In the genomic region with DNA sequence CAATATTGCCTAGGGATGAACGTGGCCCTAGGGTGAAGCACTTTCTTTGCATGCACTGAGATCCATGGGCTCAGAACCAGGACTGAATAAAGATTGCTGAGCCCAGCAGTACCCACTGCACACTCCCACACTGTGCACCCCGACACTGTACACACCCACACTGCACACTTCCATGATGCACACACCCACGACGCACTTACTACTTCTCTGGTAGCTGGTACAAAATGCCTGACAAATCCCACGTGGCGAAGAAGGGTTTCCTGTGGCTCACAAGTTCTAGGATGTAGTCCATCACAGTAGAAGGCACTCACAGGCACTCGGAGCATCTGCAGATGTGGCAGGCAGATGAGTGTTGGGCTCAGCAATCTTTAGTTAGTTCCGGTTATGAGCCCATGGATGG, we compare ENCODE assay signal across 19 mouse cellular contexts. TPM values are rescaled to one million over a fixed set of nuclear protein-coding genes. Genes with fewer than 3 reads are reported as not detected.
"Had no signal": no experiment of that assay in that cellular context is flagged by ENCODE, and none has a peak within 500 bp of the region (broad histone marks: within the 10 kb centered on the region; RNA-seq: fewer than 3 reads in every experiment).

No protein-coding gene starts in this region.

- H3K9ac ChIP-seq: liver, embryonic 13.5 days; liver, embryonic 15.5 days; liver, postnatal 0 days; lung, embryonic 15.5 days; midbrain, embryonic 12.5 days; midbrain, embryonic 15.5 days; neural tube, embryonic 12.5 days; stomach, embryonic 15.5 days had no signal

- ATAC-seq: liver, postnatal 0 days; lung, postnatal 0 days; midbrain, embryonic 15.5 days had no signal

- H3K27me3 ChIP-seq: midbrain, embryonic 15.5 days had no signal

- H3K9me3 ChIP-seq: liver, embryonic 13.5 days; liver, embryonic 15.5 days; lung, embryonic 15.5 days; megakaryocyte, embryonic 14.5 days; midbrain, embryonic 12.5 days; midbrain, embryonic 15.5 days; neural tube, embryonic 12.5 days; stomach, embryonic 15.5 days had no signal

- H3K4me3 ChIP-seq: liver, embryonic 13.5 days; liver, embryonic 15.5 days; lung, embryonic 15.5 days; megakaryocyte, embryonic 14.5 days; midbrain, embryonic 12.5 days; midbrain, embryonic 15.5 days; neural tube, embryonic 12.5 days; stomach, embryonic 15.5 days had no signal

- H3K27ac ChIP-seq: liver, embryonic 13.5 days; liver, embryonic 15.5 days; lung, embryonic 15.5 days; macrophage; midbrain, embryonic 12.5 days; midbrain, embryonic 15.5 days; neural tube, embryonic 12.5 days; stomach, embryonic 15.5 days; stomach, postnatal 0 days had no signal

- DNase-seq: liver, embryonic 13.5 days; liver, postnatal 0 days; lung, adult 2 months; lung, postnatal 14 days; lung, postnatal 36 days; thymus, adult 18-20 months; thymus, postnatal 14 days; thymus, postnatal 36 days had no signal

- H3K36me3 ChIP-seq: liver, embryonic 13.5 days; liver, embryonic 15.5 days; lung, embryonic 15.5 days; midbrain, embryonic 12.5 days; midbrain, embryonic 15.5 days; neural tube, embryonic 12.5 days; stomach, embryonic 15.5 days had no signal

- H3K4me2 ChIP-seq: liver, embryonic 11.5 days; liver, embryonic 13.5 days; liver, embryonic 15.5 days; lung, embryonic 15.5 days; midbrain, embryonic 12.5 days; midbrain, embryonic 15.5 days; neural tube, embryonic 12.5 days; stomach, embryonic 15.5 days had no signal

RNA-seq across cellular contexts. Expression of a gene that starts 4.3 kb away (rescaled TPM):
- polyA plus RNA-seq: liver, postnatal 0 days; macrophage had no signal

RNA-seq across cellular contexts. Expression of a gene that starts 14.5 kb away (rescaled TPM):
- polyA plus RNA-seq: liver, embryonic 15.5 days; macrophage had no signal
